Mouse (Mus musculus) left cerebral cortex, postnatal 4 days (tissue): ENCODE results near the gene Rnf5. TPM values are rescaled to one million over a fixed set of nuclear protein-coding genes. Genes with fewer than 3 reads are reported as not detected.

Source experiments
- DNase-seq: peaks from one replicate; pipeline ENCODE4 v3.0.0-alpha.2; 2022
- intact Hi-C: fragments of 180-260 bp; cut with DNase I; formaldehyde crosslinking; loops from one replicate; pipeline ENCODE4 v1.15.1; 2025
- total RNA-seq, 2 experiments: library from RNA; stranded (reverse); gene quantifications; 2 replicates each; pipeline ENCODE4 v1.2.3; 2021

Rnf5 gene
- total RNA-seq, 2 experiments from 2014 or later = 106 to 109 TPM

DNA sequence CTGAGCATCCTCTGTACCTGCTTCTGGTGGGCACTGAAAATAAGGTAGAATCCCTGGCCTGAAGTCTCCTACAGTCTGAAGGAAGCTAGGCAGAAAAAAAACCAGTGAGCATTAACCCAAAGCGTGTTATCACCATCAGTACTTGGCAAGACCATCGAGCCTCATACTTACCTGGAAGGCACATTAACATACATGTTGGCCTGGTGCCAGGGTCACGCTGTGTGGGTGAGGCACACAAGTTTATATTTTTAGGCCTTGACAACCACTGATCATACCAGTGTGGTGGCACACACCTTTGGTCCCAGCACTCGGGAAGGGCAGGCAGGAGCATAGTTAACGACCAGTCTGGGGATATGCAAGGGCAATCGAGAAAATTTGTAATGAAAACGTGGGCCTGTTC, 4.5 kb upstream of the Rnf5 start:
- DNase-seq = no peak
- intact Hi-C loops = no loop called here

DNA sequence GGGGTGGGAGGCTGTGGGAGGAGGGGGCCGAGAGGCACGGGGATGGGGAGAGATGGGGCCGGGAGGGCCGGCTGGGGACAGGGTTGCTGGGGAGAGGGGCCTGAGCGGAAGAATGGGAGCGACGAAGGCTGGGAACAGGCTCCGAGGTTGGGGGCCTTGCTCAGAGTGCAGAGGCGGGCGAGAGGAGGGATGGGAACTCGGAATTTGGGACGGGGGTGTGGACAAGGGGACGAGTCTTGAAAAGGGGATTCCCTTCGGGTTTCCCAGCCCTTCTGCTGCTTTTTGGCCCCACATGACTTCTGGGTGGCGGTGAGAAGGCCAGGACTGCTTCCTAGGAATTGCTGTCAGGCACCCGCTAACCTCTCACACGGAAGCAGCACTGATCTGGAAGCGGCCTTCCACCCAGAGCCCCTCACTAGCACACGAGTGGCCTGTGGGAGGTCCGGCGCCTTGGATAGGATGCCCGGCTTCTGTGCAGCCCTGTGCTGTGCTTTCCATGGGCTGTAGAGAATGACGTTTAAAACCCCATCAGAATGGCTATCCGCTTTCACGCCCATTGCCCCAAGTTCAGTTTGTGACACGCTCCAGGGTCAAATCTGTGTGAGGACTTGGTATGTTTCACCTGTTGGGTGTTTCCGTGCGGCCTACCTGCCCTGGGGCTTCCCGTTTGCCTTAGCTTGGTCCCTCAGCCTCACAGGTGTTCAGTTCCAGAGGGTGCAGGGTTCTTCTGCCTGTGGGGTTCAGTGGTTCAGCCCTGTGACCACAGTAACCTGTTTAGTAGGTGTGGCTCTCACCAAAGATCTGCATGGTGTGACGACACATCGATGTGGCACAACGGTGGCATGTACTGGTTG, 2.9 kb upstream of the Rnf5 start:
- DNase-seq = no peak
- intact Hi-C loops = no loop called here

DNA sequence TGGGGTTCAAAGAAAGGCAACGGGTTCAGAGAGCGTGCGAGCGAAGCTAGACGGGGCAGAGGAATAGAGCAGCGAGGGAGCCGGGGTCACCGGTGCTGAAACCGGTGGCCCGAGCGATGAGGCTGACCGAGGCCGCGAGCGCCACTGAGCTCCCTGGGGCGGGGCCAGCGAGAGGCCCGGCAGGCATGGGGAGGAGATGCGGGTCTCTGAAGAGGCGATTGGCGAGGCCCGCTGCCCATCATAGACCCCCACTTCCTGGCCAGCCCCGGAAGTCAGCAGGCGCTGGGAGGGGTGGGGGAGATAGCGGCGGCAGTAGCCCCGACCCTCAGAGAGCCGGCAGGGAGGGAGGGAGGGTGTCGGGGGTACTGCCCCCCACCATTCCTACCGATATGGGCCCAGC, 2.1 kb upstream of the Rnf5 start:
- peak; percentile 99 for DNase-seq
- intact Hi-C loops = no loop called here

DNA sequence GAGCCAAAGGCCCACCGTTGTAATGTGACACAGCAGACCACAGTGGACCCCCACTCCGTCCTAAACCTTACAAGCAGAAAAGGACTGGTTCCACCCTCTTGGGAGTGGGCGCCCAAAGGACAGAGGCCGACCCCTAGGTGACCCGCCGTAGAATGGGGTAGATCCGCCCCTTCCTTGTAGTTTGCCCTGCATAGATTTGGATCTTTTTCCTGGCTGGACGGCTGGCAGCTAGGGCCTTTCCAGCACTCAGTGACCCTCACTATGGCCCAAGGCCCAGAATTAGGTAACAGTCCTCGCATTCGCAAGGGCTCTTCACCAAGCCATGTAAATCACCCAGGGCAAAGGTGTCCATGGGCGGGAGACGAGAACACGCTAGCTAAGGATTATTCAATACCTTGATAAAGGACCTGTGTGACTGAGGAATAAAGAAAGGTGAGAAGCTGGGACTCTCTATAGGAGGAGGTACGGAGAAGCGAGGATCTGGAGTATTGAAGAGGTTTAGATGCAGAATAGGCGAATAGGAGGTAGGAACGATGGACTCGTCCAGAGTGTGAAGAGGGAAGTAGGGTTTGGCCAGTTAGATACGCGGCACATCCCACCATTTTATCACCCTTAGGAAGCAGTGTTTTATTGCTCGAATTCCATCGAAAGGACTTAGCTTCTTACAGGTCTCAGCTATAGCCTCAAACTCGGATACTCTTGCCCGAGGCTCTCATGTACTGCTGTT, 1.2 kb upstream of the Rnf5 start:
- intact Hi-C loops = no loop called here
- no peak for DNase-seq

DNA sequence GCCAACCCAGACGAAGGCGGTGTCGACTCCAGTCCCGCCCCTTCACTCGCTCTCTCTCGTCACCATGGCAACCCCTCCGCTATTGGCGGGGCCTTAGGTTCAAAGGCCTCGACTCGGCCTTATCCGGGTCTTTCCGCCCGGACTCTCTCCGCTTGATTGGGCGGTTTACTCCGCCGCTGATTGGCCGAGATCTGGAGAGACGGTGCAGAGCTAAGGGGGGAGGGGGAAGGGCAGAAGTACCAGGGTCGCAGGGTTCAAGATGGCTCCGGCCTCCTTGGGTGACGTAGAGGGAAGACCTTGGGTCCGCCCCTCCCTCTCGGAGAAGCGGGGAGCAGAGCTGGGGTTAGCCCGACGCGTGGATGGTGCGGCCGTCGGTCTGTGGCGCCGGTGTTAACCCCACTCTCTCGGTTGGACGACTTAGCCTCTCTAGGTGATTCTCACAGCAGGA, 595 bp upstream of the Rnf5 start, which contains the start of gene Agpat1:
TSS of gene Agpat1 (plus strand) at position 202 of the 448 bp plus-strand sequence.
- DNase-seq = peak; percentile 99
- intact Hi-C loops = no loop called here

DNA sequence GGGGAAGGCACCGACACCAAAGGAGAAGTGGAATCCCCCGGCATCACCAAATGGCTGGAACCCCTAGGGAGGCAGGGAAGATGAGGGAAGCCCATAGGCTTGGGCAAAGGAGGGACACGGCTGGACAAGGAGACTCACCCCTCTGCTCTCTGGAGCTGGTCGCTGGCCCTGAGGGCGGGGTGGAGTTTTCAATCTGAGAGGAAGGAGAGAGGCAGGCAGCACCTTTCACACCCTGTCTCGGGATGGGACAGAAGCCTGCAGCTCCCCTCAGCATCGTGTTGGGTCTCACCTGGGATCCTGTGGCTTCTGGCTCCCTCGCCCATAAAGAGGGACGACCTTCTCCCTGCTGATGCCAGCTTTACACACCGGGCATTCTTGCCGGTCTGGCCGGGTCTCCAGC, 1.7 kb downstream of the Rnf5 start:
- intact Hi-C loops = no loop called here
- DNase-seq = no peak

DNA sequence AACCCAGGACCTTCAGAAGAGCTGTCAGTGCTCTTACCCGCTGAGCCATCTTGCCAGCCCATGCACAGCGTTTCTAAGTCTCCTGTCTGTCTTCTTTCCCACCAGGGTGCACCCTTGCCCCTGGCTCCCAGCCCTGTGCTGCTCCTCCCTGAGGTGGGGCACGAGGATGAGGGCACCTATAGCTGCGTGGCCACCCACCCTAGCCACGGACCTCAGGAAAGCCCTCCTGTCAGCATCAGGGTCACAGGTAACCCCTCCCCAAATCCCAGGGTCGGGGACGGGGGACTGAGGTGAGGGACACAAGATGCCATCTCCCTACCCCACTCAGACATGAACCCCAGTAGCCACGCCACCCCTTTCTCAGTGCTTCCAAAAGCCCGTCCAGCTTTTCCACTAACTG, 3.6 kb downstream of the Rnf5 start:
- intact Hi-C loops = loop anchor here (5.0 kb wide), 1 partner anchor 568 kb away; the partner anchor contains the start of genes Rxrb and Slc39a7
- DNase-seq = no peak

DNA sequence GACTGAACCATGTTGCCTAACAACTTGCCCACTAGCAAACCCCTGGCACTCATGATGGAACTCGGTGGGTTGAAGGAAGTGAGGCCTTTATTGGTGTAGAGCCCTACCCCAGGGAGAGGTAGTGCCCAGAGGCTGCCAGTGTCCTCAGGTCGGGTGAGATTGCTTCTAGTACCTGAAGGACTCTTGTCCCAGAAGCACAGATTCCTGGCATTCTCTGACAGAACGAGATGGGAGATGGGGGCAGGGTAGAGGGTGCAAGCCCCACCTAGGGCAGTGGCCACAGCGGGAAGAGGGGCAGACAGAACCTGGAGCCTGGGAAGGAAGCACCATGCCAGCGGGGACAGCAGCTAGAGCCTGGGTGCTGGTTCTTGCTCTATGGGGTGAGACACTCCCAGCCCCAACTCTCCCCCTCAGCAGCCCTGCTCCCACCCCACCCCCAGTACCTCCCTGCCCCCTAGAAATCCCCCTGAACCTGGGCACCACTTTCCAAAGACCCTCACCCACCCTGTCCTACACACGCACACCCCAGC, 5.9 kb downstream of the Rnf5 start, which contains the start of gene Ager:
TSS of gene Ager (plus strand) at position 297 of the 530 bp plus-strand sequence.
- DNase-seq = no peak
- intact Hi-C loops = loop anchor here (5.0 kb wide), 1 partner anchor 565 kb away; the partner anchor contains the start of genes Rxrb and Slc39a7

DNA sequence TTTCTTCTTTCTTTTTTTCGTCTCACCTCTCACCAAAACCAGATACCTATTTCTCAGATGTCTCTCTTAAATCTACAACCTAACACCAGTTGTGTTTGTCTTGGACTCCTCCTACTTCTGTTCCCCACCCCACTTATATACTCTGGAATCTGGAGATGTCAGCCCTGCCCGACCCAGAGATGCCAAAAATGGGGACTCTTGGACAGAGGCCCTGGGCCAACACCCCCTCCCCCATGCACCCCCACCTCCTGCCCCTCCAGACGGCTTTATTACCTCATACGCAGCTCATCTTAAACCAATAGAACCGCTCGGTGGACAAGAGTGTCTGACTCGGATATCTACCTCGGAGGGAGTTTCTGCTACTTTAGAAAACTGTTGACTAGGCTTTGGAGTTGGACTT, 7.4 kb downstream of the Rnf5 start:
- intact Hi-C loops = loop anchor here (5.0 kb wide), 1 partner anchor 564 kb away; the partner anchor contains the start of genes Rxrb and Slc39a7
- DNase-seq = no peak

DNA sequence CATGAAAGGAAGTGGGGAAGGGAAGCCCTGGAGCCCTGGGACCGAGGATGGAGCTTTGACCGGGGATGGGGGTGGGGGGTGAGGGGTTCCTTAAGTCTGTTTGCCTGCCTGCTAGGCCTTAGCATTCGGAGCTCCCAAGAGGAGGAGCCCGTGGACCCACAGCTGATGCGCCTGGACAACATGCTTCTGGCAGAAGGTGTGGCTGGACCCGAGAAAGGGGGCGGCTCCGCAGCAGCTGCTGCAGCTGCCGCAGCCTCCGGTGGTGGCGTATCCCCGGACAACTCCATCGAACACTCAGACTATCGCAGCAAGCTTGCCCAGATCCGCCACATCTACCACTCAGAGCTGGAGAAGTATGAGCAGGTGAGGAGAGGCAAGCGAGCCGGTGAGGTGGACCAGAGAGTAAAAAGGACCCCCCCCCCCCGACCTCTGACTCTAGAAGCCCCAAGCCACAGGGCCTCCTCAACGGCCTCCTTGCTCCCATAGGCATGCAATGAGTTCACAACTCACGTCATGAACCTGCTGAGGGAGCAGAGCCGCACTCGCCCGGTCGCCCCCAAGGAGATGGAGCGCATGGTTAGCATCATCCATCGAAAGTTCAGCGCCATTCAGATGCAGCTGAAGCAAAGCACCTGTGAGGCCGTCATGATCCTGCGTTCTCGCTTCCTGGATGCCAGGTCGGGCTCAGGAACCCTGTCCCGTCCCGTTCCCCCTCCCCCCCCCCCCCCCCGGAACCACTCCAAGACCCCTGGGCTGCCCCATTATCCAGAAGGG, 9.6 kb downstream of the Rnf5 start:
- DNase-seq = no peak
- intact Hi-C loops = no loop called here

DNA sequence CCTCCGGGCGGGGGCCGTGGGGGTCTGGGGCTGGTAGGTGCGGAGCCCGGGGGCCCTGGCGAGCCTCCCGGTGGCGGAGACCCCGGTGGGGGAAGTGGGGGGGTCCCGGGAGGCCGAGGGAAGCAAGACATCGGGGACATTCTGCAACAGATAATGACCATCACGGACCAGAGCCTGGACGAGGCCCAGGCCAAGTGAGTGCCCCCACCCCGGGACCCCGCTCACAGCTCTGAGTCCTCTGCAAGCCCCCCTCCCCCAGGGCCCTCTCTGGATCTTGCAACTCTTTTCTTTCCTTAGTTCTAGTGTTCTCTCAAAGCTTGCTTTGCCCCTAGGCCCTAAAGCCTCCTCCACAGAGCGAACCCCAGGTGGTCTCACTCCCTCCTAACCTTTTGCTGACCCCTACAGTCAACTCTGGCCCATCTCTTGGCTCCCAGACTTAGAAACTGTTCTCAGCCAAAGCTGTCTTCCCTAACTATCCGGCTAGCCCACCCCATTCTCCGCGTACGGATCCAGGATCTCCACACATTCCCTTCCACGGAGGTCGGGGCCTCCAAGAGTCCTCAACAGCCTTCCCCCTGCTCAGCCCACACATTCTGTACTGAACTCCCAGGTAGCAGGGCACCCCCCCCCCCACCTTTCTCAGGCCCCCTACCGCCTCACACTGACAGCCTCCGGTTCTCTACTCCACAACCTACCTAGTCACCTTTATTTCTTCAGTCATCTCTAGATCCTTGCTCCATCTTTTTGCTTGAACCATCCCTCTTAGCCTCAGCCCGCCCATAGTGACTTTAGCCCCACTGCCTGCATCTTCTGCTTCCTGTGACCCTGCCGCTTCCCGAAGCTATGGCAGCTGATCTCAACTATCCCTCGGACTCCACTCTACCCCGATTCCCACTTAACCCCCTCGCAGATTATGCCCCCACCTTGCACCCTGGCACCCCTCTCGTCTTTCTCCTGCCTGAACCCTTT, 10.6 kb downstream of the Rnf5 start:
- DNase-seq = peak; percentile 50

DNA sequence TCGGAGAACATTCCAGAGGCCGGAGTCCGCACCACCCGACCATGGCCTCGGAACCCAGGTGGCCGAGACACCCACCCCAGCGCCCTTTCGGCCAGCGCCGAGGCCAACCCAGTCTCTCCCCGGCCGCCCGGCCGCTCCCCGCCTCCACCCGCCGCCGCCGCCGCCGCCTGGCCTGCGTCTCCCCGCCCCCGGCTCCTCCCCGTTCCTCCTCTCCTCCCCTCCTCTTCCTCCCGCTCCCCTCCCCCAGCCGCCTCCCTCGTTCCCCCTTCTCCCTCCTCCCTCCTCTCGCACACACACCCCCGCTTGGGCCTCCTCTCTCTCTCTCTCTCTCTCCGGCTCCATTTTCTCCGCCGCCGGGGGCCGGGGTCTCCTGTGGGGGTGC, 11.5 kb downstream of the Rnf5 start:
- intact Hi-C loops = no loop called here
- DNase-seq = peak; percentile 97

More for the DNA sequence above, 10.6 kb downstream of the Rnf5 start:
- intact Hi-C loops = no loop called here

DNA sequence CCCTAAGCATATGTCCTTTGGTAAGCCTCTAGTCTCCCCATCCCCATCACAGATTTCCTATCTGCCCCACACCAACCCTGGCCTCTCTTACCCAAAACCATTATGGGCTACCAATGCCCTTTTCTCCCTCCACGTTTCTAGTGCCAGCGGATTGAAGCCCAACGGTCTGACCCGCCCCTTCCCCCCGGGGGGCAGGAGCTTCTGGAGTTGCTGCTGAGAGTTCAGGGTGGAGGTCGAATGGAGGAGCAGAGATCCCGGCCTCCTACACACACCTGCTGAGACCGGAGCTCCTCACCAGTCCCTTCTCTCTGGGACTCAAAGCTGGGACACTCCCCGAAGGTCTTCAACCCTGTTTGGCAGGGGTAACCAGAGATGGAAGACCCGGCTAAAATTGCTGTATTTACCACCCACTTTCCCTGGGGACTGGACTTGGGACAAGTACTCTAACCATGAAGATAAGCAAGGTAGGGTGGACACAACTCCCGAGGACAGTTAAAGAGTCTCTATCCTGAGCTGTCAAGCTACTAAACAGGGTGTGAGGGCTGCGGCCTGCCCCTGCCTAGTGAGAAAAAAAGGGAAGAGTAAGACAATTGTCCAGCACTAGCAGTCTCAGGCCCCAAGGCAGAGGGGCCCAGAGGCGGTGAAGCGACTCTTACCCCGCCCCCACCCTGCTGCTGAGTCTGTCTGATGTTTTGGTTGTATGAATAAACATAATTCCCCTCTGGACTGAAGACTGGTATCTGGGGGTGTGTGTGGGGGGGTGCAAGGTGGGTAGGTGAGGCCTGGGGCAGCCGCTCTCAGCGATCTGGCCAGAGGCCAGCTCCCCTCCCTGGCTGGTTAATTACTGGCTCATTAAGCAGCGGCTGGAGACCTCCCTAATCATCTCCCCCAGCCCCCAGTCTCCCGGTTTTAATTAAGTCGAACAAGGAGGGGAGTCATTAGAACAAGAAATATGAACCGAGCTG, 12.2 kb downstream of the Rnf5 start, which contains the start of gene Pbx2:
TSS of gene Pbx2 (plus strand) at position 238 of the 965 bp plus-strand sequence.
- intact Hi-C loops = no loop called here
- no peak for DNase-seq

DNA sequence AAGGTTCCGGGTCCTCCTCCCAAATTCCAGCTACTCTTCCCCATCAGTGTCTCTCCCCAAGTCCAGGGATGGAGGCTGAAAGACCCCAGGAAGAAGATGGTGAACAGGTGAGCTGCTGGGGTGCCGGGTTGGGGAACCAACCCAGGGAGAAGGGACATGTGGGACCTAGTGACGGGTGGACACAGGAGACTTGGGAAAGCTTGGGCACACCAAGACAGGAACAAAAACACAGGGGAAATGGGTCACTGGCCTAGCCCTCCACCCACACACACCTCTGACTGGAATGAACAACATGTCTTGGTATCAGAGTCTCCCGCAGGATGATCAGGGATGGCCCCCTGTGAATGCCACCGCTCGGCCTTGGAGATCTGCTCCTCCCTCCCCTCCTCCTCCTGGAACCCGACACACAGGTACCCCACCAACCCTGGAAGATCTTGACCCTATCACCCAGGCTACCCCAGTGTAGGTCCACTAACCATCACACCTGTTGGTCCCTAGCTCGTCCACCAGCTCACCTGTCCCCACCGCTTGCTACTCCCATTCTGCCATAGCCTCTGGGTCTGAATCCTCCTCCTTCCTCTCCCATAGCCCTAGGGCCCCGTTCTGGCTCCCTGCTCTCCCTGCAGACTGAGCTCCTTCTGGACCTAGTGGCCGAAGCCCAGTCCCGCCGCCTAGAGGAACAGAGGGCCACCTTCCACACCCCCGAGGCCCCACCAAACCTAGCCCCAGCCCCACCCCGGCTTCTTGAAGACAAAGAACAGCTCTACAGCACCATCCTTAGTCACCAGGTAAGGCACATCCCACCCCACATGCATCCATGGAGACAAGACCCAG, 13.1 kb downstream of the Rnf5 start:
- intact Hi-C loops = no loop called here

DNA sequence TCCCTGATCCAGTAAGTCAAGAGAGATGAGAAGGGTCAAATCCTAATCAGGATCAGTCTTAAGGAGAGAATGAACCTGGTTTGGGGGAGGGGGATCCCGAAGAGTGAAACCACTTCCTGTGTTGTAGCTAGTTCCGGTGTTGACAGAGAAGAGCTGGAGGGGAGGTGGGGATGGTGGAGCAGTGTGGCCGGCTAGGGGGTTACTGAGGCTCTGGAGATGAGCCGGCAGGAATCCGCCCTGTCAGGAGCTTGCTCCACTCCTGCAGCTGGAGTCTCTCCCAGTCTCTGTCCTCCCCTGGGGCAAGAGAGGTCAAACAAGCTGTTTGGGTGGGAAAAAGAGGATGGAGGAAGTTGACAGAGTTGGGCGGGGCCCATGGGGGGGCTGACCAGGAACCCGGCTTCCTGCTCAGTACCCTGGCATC, 13.8 kb downstream of the Rnf5 start, which contains the start of gene Gpsm3:
TSS of gene Gpsm3 (plus strand) at position 126 of the 421 bp plus-strand sequence.
- intact Hi-C loops = no loop called here
- DNase-seq = no peak

More for the DNA sequence above, 13.1 kb downstream of the Rnf5 start:
- no peak for DNase-seq

DNA sequence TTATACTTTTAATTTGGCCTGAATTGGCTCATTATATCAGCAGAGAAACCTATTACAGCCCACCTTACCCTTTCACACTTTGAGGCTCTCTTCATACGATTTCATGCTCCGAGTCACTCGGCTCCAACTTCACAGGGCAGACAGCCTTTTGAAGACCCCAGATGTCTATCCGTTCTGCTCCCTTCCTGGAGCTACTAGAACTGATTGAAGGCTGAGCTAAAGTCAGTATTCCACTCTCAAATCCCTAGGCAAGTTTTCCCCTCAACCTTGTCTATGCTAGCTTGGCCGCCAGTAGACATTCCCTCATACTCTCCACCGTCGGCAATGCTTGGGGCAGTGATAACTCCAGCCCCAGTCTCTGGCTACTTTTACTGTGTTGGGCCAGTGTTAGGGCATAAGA, 14.3 kb downstream of the Rnf5 start:
- intact Hi-C loops = no loop called here
- DNase-seq = no peak

DNA sequence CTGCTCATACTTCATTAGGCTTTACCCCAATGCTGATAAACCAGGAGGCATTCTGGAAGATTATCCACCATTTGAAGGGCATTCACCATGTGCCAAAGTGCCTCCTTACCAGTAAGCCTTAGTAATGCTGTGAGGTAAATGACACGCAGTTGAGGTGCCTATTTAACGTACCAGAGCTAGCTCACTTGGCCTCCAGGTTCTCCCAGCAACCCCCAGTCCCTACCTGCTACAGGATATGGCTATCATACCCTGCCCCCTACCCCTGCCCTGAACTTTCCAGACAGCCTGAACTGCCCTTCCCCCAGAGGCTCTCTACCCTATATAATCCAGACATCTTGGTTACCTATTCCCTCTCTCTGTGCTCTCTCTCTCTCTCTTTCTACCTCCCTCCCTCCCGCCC, 14.7 kb downstream of the Rnf5 start:
- no peak for DNase-seq
- intact Hi-C loops = no loop called here
